Mouse (Mus musculus): ENCODE measurements around the gene Plpp7.

The Plpp7 gene

DNA sequence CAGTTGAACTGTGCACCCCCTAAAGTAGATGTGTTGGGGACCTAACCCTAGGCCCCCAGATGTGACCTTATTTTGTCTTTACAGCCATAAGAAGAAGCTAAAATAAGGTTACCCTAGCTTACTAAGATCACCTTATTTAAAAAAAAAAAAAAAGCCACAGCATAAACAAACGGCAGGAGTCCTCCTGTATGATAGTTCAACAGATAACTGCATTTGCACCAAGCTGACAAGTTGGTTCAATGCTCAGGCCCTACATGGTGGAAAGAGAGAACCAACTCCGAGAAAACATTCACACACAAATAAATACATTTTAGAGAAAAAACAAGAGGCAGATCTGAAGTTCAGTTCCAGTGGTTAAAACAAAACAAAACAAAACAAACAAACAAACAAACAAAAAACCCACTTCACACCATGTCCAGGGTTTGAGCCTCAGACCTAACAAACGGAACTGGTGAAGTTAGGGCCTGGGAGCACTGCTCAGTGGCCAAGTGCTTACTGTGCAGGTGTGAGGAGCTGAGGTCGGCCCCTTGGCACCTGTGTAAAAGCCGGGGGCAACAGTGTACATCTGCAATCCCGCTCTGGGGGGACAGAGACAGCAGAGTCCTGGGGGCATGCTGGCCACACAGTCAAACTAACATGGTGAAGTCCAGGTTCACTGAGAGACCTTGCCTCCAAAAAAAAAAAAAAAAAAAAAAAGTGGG, 36.7 kb downstream of the Plpp7 start:
- in situ Hi-C loops (cut with MboI; ENCODE audit: unreplicated experiment in 2 of 2) = loop anchor here (5.0 to 25.0 kb wide), 11 partner anchors 60 to 650 kb away; partner anchors contain the start of genes Abl1 (in 2 of the 2), Qrfp (in 2 of the 2) and Ptges2 (in 1 of the 2)

DNA sequence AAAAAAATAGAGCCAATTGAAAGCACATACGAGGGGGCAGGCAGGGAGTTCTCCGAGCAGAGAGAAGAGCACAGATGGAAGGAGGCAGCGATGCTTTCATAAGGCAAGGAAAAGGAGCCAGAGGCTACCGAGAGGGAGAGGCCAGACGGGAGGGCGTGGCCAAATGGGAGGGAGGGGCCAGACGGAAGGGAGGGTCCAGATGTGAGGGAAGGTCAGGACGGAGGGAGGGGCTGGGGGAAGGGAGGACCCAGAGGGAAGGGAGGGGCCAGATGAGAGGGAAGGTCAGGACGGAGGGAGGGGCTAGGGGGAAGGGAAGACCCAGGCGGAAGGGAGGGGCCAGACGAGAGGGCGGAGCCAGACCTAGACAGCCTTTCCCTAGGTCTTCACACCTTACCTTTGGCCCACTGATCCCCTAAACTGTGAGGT, 37.3 kb downstream of the Plpp7 start:
- in situ Hi-C loops (cut with MboI; ENCODE audit: unreplicated experiment in 2 of 2) = loop anchor here (5.0 to 25.0 kb wide), 11 partner anchors 60 to 650 kb away; partner anchors contain the start of genes Abl1 (in 2 of the 2), Qrfp (in 2 of the 2) and Ptges2 (in 1 of the 2)

DNA sequence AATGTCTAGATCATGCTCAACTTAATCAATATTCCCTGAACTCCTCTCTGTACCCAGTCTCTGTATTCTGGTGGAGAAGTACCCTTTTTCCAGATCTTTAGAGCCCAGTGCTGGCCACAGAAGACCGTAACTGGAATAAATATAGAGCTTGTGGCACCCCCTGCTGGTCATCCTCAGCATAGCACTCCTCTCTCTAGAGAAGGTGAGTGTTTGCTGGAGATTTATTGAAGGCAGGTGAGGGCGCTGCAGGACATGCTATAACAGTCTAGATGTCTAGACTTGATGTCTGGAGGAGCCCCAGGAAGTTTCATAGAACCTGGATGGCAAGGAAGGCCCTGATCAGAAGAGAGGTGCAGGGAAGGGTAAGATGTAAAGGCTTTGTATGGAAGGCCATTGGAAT, 38.7 kb downstream of the Plpp7 start:
- in situ Hi-C loops (cut with MboI; ENCODE audit: unreplicated experiment in 2 of 2) = loop anchor here (5.0 to 25.0 kb wide), 11 partner anchors 58 to 652 kb away; partner anchors contain the start of genes Abl1 (in 2 of the 2), Qrfp (in 2 of the 2) and Ptges2 (in 1 of the 2)

DNA sequence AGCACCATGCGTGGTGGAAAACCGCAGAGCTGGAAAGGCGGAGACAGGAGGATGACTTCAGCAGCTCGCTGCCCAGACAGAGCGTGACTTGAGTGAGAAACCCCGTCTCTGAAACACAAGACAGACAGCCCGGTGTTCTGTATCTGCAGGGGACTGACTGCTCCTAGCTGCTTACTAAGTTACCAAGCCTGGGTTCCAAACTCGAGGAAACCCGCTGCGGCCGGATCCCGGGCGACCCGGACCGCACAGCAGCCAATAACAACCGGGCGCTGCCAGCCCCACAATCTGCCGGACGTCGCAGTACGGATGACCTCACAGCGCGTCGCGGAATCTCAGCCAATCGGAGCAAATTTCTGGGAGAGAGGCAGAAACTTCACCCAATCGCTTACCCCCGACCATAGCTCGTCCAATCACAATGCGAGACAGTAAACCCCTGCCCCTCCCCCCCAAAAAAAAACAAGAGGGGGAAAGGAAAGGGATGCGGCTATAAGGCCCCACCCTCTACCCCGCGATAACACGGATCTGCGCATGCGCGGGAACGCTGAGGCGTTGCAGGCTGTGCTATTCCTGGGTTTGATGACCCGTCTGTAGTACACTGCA, 42.4 kb downstream of the Plpp7 start:
- in situ Hi-C loops (cut with MboI; ENCODE audit: unreplicated experiment in 2 of 2) = loop anchor here (5.0 to 25.0 kb wide), 9 partner anchors 55 to 453 kb away; partner anchors contain the start of genes Abl1 (in 2 of the 2), Qrfp (in 2 of the 2), Golga2 (in 1 of the 2) and Ptges2 (in 1 of the 2)

DNA sequence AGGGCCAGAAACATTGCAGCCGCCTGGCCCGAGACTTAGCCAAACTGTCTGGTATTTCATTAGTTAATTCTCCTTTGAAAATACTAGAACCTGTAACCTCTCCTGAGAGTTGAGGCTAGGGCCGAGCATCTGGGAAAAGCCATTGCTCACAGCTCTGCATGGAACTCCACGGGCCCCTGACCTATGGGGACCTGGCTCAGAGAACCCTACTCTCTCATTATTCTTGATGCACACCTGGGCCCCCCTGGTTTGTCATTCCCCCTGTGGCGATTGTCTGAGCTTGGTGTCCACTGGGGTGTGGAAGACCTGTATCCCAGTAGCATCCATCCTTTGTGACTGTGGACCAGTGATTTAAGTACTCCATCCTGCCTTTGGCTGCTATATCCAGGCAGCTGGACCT, 44.0 kb downstream of the Plpp7 start:
- in situ Hi-C loops (cut with MboI; ENCODE audit: unreplicated experiment in 2 of 2) = loop anchor here (5.0 to 25.0 kb wide), 9 partner anchors 53 to 455 kb away; partner anchors contain the start of genes Abl1 (in 2 of the 2), Qrfp (in 2 of the 2), Golga2 (in 1 of the 2) and Ptges2 (in 1 of the 2)

DNA sequence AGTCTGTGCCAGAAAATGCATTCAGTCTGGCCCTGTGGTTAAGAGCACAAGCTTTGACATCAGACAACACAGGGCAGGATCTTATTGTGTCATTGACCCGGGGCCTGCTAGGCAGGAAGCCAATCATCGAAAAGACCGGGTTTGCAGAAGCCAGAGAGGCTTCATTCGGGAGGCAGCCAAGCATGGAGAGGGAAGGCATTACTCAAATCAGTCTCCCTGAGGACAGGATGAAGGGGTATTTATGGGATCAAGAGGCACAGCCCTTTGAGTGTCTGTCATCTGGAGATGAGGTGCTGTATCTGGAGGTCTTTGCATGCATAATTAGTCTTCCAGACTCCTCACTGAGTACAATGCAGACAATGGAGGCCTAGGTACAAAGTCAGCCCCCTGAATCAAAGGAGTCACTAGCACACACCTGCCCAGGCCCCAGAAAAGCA, 45.2 kb downstream of the Plpp7 start:
- in situ Hi-C loops (cut with MboI; ENCODE audit: unreplicated experiment in 2 of 2) = loop anchor here in 1 of 2 experiments (25.0 kb wide), 1 partner anchor 453 kb away; the partner anchor contains the start of gene Abl1

DNA sequence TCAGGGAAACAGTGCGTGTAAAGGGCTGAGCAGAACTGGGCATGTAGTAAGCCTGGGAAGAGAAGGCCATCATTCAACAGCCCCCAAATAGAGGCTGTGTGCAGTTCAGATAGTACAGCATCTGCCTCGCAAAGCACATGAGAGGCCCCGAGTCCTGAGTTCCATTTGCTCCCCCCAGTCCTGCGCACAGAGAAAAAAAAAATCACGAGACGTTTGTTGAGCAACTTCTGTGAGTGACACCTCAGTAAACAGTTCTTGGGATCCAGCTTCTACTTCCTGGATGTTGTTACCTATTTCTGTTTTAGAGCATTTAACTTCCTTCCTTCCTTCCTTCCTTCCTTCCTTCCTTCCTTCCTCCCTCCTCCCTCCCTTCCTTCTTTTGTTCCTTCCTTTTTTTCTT, 46.3 kb downstream of the Plpp7 start:
- in situ Hi-C loops (cut with MboI; ENCODE audit: unreplicated experiment in 2 of 2) = loop anchor here in 1 of 2 experiments (25.0 kb wide), 1 partner anchor 454 kb away; the partner anchor contains the start of gene Abl1

DNA sequence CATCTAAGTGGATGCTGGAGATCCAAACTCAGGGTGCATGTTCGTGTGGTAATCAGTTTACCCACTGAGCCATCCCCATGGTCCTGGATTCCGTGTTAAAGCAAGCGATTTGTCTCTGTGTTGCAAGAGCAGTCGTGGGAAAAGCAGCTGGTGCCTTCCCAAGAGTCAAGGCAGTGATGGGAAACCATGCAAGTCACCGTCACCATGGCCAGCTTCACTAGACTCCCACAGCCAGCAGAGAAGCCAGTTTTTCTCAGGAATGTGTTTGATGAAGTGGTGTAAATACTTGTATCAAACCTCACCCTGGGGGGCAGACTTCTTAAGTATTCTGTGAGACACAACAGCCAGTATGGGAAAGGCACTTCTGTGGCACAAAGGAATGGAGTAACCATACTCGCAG, 47.0 kb downstream of the Plpp7 start:
- in situ Hi-C loops (cut with MboI; ENCODE audit: unreplicated experiment in 2 of 2) = loop anchor here in 1 of 2 experiments (25.0 kb wide), 1 partner anchor 455 kb away; the partner anchor contains the start of gene Abl1

DNA sequence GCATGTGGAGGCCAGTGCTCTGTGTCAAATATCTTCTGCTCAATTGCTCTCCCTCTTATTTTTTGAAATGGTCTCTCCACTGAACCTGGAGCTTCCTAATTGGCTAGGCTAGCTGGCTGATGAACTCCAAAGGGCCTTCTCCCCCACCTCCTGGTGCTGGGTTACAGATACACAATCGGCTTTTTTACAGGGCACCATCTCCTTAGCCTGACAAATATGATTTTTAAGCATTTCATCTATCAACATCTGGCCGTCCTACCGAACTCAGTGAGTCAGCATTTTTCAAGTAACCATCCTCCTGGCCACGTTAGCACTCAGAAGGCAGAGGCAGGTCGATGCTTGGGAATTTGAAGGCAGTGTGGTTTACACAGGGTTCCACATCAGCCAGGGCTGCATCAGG, 49.3 kb downstream of the Plpp7 start:
- in situ Hi-C loops (cut with MboI; ENCODE audit: unreplicated experiment in 2 of 2) = loop anchor here in 1 of 2 experiments (25.0 kb wide), 1 partner anchor 457 kb away; the partner anchor contains the start of gene Abl1

DNA sequence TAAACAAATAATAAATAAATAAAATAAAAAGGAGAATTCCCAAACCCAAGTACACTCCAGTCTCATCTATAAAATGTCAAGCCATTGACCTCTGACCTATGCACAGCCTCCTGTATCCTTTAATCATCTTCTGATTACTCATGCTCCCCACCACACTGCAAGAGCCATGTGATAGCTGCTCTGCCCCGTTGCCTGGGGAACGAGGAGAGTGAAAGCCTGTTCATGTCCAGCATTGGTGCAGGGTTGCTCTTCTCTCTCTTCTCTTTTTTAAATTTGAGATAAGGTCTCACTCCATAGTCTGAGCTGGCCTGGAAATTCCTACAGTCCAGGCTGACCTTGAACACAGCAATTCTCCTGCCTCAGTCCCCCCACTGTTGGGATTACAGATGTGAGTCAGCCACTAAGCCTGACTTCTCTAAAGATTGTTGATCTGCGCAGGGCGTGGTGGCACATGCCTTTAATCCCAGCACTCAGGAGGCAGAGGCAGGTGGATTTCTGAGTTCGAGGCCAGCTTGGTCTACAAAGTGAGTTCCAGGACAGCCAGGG, 51.4 kb downstream of the Plpp7 start:
- in situ Hi-C loops (cut with MboI; ENCODE audit: unreplicated experiment in 2 of 2) = loop anchor here in 1 of 2 experiments (25.0 kb wide), 1 partner anchor 459 kb away; the partner anchor contains the start of gene Abl1

DNA sequence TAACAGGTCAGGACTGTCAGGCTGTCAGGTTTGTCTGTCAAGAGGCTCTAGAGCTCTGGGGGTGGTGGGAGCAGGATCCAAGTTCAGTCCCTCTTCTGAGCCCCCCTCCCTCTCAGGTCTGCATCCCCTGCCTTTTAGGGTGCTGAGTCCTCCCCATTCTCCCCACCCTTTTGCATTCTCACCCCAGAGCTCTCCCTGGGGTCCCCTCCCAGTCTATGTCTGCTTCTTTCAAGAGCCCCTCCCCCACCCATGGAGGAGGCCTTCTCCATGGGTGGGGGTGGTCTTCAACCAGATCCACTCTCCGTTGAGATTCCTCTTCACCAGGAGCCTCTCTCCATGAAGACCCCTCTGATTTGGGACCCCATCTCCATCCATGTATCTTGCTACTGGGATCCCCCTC, 54.8 kb downstream of the Plpp7 start:
- in situ Hi-C loops (cut with MboI; ENCODE audit: unreplicated experiment in 2 of 2) = no loop called here

DNA sequence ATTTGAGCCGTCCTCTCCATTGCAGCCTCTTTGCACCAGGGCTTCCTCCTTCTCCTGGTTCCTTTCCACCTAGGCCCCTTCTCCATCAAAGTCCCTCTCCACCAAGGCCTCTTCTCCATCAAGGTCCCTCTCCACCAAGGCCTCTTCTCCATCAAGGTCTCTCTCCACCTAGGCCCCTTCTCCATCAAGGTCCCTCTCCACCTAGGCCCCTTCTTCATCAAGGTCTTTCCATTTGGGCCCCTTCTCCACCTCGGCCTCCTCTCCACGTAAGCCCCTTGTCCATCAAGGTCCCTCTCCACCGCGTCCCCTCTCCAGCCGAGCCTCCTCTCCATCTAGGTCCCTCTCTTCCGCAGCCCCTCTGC, 55.2 kb downstream of the Plpp7 start:
- in situ Hi-C loops (cut with MboI; ENCODE audit: unreplicated experiment in 2 of 2) = no loop called here

DNA sequence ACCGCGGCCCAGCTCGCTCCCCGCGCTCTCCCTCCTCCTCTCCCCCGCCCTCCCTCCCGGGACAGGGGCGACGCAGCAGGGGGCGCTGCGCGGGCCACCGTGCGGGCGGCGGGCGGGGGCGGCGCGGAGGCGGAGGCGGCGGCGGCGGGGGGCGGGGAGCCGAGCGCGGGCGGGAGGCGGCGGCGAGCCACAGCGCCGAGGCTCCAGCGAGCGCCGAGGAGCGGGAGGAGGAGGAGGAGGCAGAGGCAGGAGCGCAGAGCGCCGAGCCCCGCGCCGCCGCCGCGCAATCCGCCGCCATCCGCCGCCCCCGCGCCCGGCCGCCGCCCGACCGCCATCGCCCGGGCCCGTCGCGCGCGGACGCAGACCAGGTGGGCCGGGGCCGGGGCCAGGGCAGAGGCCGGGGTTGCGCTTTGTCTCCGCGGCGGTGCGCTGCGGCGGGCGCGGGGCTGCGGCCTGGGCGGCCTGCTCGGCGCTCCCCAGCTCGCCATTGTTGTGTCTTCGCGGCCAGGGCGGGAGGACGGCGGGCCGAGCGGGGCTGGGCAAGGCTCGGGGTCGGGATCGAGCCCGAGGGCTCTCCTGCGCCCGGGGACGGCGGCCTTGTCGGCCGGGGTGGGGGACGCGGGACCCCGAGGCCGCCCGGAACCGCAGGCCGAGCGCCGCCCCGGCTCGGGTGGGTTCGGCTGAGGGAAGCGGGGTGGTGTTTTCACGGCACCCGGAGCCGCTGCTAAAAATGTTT, 55.8 kb downstream of the Plpp7 start, which contains the start of gene Prrc2b:
TSS of gene Prrc2b (plus strand) at position 159 of the 736 bp plus-strand sequence.
- in situ Hi-C loops (cut with MboI; ENCODE audit: unreplicated experiment in 2 of 2) = no loop called here

DNA sequence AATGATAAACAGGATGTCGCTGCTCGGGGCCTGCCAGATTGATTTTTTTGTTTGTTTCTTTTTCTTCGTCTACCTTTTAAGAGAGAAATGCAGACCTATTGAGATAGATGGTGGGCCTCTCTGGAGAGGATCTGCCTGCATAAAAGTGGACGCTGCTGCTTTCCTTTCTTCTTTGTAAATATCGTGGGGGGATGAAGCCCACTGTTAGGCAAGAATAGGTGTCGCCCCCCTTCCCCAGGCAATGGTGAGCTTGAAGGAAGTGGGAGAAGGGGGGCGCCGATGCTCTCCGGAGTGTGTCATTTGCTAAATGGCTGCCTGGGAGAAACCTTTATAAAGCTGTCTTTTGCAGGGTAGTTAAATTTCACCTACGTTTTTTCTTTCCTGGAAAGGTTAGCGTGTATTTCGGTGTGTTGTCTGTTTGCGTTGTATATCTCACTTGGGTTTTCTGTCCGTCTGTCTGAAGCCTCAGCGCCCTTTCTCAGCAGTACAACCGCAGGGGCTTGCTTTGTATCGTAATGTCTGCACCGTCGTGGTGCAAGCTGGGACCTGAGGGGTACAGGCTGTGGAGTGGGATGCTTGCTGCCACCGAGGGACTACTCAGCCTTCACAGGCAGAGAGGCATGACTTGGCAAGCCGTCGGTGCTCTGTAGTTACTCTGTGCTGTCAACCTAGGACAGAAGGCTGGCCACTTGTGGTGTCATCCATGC, 56.5 kb downstream of the Plpp7 start:
- in situ Hi-C loops (cut with MboI; ENCODE audit: unreplicated experiment in 2 of 2) = no loop called here

DNA sequence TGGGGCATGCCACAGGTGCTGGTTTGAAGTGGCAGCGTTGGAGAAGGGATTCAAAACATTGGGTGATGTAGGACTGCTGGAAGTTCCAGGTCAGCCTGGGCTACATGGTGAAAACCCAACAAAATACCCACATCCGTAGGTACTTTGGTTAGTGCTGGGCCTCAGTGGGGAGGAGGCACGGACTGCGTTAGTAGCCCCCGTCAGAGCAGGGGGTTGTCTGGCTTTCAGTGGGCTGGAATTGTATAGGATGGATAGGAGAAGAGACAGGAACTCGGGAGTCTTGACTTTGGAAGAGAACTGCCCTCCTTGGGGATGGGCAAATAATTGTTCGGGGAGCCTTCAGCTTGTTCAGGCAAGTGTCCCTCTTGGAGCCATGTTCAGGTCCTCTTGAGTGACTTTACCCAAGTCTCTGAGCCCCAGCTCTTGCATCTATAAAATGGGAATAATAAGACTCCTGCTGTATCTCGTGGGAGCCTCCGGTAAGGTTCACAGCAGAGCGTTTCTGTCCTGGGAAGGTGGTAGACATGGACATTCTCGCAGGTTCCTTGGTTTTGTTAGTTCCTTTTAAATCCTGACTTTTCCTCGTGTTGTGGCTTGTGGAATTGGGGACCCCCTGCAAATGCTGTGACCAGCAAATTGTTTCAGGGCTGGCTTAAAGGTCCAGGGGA, 57.2 kb downstream of the Plpp7 start:
- in situ Hi-C loops (cut with MboI; ENCODE audit: unreplicated experiment in 2 of 2) = no loop called here

DNA sequence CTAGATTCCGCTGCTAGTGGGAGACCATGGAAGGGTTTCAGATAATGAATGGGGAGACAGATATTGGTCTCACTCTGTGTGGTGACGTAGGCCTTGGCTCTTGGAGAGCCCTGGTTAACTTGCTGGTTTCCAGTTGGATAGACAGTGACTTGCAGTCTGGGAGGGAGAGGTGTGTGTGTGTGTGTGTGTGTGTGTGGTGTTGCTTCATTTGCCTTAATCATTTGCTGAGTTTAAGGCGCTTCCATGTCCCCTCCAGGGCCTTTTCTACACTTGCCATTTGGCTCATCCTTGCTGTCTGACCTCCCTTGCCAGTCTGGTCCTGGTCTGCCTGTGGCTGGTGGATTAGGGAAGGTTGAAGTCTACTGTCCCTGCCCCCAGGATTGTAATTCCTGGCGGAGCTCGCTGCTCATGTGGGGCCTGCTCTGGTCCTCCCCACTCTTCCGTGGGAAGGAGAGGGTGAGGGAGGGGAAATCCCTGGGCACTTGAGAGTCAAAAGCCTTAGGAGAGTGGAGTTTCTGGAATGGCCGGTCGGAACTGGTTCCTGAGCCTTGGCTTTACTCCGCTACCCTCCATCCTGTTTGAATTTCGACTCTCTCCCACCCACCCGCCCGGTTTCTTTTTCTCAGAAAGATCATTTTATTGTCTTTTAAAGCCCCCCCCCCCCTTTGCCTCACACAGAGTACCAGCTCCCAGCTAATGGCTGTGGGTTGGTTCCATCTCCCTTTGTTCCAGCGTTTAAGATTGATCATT, 57.9 kb downstream of the Plpp7 start:
- in situ Hi-C loops (cut with MboI; ENCODE audit: unreplicated experiment in 2 of 2) = no loop called here

DNA sequence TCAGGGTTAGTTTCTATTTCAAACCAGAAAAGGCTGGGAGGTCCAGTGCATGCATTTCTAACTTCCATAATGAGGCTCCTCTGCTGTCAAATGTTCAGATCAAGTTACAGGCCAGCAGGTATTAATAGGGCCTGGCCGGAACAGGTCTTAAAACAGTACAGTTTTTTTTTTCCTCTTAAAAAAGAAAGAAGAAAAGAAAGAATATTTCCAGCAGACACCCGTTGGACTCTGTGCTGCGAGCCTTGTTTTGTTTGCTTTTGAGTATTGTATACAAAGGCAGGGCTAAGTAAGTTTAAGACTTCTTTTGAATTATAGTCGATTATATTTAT, 58.4 kb downstream of the Plpp7 start:
- in situ Hi-C loops (cut with MboI; ENCODE audit: unreplicated experiment in 2 of 2) = no loop called here

DNA sequence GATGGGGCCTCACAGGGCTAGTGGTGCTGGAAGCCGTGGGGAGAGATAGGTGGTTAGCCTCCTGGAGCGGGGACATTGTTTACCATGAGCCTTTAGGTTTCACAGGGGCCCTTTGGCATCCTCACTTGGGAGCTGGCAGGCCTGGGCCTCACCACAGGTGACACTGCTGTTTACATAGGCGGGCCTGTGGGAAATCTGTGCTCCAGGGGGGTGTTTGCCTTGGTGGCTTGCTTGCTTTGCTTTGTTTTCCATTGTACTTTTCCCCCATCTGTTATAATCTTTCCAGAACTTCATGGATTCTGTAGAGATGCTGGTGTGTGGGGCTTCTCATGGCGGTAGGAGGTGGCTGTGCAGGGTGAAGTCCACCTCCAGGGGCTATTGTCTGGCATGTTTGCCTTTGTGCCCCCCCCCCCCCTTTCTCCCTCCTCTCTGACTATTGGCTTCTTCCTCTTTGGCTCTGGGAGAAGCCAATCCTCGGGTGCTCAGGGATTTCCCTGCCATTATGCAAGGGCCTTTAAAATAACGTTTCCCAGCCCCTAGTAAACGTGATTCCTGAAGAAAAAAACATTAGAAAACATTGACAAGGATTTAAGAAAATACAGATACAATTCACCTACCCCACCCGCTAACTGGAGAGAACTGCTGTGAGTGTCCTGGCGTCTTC, 59.1 kb downstream of the Plpp7 start:
- in situ Hi-C loops (cut with MboI; ENCODE audit: unreplicated experiment in 2 of 2) = no loop called here
